Mouse (Mus musculus): ENCODE data around the gene Heatr1. TPM values are rescaled to one million over a fixed set of nuclear protein-coding genes. Genes with fewer than 3 reads are reported as not detected.
A peak's percentile ranks its signal among the peaks of the same experiment; 100 is the strongest.
"Not testable (repeated sequence)": the region's sequence is repeated elsewhere in the genome, so short reads cannot be mapped to it uniquely, and the experiment has no call there.

The Heatr1 gene
- polyA plus RNA-seq, 1 experiment from 2014 or later, result 26.9 TPM

- WGBS, result 11% methylated on average over 8 of the region's 8 CpGs
- H3K9ac ChIP-seq (replicated peaks), result peak overlapping the region; percentile 72
- peak overlapping the region; percentile 87 for H3K4me2 ChIP-seq (replicated peaks)
- ATAC-seq (ENCODE audit: low FRiP score, low read depth), result no peak
- peaks cover 11% of the 10 kb centered on the region; the same call in 1 of the 2 replicates for H3K4me1 ChIP-seq
- H3K27me3 ChIP-seq, result no peaks in the 10 kb centered on the region
- H3K36me3 ChIP-seq, result no peaks in the 10 kb centered on the region
- H3K4me3 ChIP-seq, result peak overlapping the region; percentile 76
- no peak overlapping the region for H3K27ac ChIP-seq (replicated peaks)
- no peaks in the 10 kb centered on the region for H3K9me3 ChIP-seq
Observed at GRCm38 (mm10) chr13:12460443-12460842, 65.6 kb downstream of the Heatr1 start.

DNA sequence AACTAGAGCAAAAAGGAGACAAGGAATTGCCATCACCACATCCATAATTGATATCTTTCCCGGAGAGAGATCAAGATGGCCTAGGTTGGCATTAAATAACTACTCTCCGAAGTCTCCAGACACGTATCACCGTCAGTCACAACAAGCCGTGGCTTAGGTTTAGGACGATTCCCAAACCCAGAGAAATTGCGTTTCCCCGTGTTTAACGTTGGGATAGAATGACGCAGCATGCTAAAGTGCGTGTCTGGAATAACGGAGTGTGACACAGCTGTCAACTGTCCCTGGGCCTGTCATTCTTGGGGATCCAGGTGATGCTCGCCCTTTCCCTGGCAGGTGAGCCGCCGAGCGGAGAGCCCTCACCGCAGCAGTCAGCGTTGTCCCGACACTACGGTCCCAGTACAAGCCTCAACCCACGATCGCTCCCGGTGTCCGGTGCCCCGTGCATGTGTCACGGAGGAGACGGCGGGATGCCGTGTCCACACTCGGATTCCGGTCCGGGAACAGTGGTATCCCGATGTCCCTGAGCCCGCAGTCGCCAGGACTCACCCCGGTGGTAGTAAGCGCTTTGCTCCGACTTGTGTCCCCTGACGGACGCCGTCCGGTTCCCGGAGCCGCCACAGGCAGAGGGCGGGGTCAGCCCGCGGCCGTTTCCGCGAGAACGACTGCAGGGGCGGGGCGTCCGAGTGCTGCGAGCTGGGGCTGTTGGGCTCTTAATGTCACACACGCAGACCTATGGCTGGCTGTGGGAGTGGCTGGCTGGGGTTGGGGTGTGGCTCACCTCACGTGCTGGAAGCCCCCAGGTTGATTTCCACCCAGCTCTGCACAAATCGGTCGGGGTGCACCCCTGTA lies 66.3 kb downstream of the Heatr1 start:
- H3K27ac ChIP-seq (replicated peaks), result peak overlapping the region; percentile 25; the same call in 1 of the 2 replicates
- peaks cover 11% of the 10 kb centered on the region; the same call in 1 of the 2 replicates for H3K4me1 ChIP-seq
- no peaks in the 10 kb centered on the region for H3K9me3 ChIP-seq
- peak overlapping the region; percentile 76 for H3K4me3 ChIP-seq
- no peaks in the 10 kb centered on the region for H3K27me3 ChIP-seq
- peak overlapping the region; percentile 72 for H3K9ac ChIP-seq (replicated peaks)
- H3K36me3 ChIP-seq, result no peaks in the 10 kb centered on the region
- ATAC-seq (ENCODE audit: low FRiP score, low read depth), result peak; percentile 96
- H3K4me2 ChIP-seq (replicated peaks), result peak overlapping the region; percentile 87
- WGBS, result 1% methylated on average over 59 of the region's 59 CpGs

DNA sequence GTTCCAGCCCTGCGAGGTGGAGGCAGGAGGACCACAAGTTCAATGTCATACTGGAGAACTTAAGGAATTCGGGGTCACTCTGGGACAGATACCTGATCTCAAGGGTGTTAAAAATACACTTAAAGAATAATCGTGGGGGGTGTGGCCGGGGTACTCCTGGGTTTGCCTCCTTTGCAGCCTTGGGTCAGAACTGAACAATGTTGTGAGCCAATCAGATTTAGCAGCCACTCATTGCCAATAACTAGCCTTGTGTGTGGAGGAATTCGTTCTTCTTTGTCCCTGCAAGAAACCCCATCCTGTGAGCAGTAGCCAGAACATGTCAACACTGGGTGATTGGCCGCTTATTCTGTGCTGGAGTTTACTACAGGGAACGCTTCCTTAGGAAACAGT lies 66.9 kb downstream of the Heatr1 start:
- Histone ChIP-seq H3K4me3 (peak overlapping the region; percentile 76), H3K27me3 (no peaks in the 10 kb centered on the region), H3K36me3 (no peaks in the 10 kb centered on the region), H3K9me3 (no peaks in the 10 kb centered on the region), H3K9ac (replicated peaks) (peak overlapping the region; percentile 72), H3K4me1 (peaks cover 11% of the 10 kb centered on the region; the same call in 1 of the 2 replicates), H3K4me2 (replicated peaks) (peak overlapping the region; percentile 87), H3K27ac (replicated peaks) (no peak overlapping the region; the same call in 1 of the 2 replicates)
- ATAC-seq (ENCODE audit: low FRiP score, low read depth), result no peak
- WGBS, result 4% methylated on average over 7 of the region's 7 CpGs

GRCm38 (mm10) chr13:12462623-12463022 lies 67.8 kb downstream of the Heatr1 start:
- Histone ChIP-seq H3K4me1 (peaks cover 11% of the 10 kb centered on the region; the same call in 1 of the 2 replicates), H3K9me3 (no peaks in the 10 kb centered on the region), H3K9ac (replicated peaks) (no peak overlapping the region), H3K4me2 (replicated peaks) (no peak overlapping the region), H3K4me3 (no peak overlapping the region), H3K36me3 (no peaks in the 10 kb centered on the region), H3K27ac (replicated peaks) (no peak overlapping the region), H3K27me3 (no peaks in the 10 kb centered on the region)
- no peak for ATAC-seq (ENCODE audit: low FRiP score, low read depth)
- WGBS, result 77% methylated on average over 4 of the region's 4 CpGs

DNA sequence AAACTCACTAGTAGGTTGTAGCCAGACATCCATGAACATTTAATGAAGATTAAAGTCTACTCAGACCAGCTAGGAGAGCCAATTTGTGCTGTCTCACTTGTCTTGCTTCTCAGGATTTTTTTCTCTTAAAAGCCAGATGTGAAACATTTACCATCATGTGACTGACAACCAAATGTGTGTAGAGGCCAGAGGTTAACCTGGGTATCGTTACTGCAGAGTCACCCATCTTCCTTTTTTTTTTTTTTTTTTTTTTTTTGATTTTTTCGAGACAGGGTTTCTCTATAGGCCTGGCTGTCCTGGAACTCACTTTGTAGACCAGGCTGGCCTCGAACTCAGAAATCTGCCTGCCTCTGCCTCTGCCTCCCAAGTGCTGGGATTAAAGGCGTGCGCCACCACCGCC lies 69.3 kb downstream of the Heatr1 start:
- not testable (repeated sequence) for H3K9me3 ChIP-seq; H3K9ac ChIP-seq (replicated peaks); H3K27me3 ChIP-seq; ATAC-seq (ENCODE audit: low FRiP score, low read depth); H3K27ac ChIP-seq (replicated peaks); H3K36me3 ChIP-seq; H3K4me2 ChIP-seq (replicated peaks); H3K4me3 ChIP-seq
- H3K4me1 ChIP-seq, result peaks cover 11% of the 10 kb centered on the region; the same call in 1 of the 2 replicates
- WGBS, result 85% methylated on average over 6 of the region's 6 CpGs

- Histone ChIP-seq H3K4me1 (peaks cover 11% of the 10 kb centered on the region; the same call in 1 of the 2 replicates), H3K4me2 (replicated peaks) (no peak within 1 kb of the TSS), H3K36me3 (no peaks in the 10 kb centered on the region), H3K9ac (replicated peaks) (no peak within 1 kb of the TSS), H3K27me3 (no peaks in the 10 kb centered on the region), H3K27ac (replicated peaks) (no peak within 1 kb of the TSS), H3K9me3 (no peaks in the 10 kb centered on the region), H3K4me3 (no peak within 1 kb of the TSS)
- 83% methylated on average over 1 of the region's 1 CpGs for WGBS
- ATAC-seq (ENCODE audit: low FRiP score, low read depth), result no peak
Observed at GRCm38 (mm10) chr13:12464844-12465243, 70.0 kb downstream of the Heatr1 start, which contains the start of gene Lgals8. Gene Lgals8, minus strand, starts transcription at chr13:12464944.

- Histone ChIP-seq H3K4me1 (0 out of 2 replicates have a peak, but pooled peaks cover 1% of the 10 kb centered on the region), H3K36me3 (no peaks in the 10 kb centered on the region), H3K9me3 (no peaks in the 10 kb centered on the region), H3K4me2 (replicated peaks) (no peak overlapping the region), H3K27me3 (peaks cover 5% of the 10 kb centered on the region; the same call in 1 of the 2 replicates), H3K27ac (replicated peaks) (no peak overlapping the region), H3K4me3 (no peak overlapping the region), H3K9ac (replicated peaks) (no peak overlapping the region)
- no peak for ATAC-seq (ENCODE audit: low FRiP score, low read depth)
- WGBS, result 87% methylated on average over 1 of the region's 1 CpGs
Observed at GRCm38 (mm10) chr13:12468488-12468887, 73.7 kb downstream of the Heatr1 start.

DNA sequence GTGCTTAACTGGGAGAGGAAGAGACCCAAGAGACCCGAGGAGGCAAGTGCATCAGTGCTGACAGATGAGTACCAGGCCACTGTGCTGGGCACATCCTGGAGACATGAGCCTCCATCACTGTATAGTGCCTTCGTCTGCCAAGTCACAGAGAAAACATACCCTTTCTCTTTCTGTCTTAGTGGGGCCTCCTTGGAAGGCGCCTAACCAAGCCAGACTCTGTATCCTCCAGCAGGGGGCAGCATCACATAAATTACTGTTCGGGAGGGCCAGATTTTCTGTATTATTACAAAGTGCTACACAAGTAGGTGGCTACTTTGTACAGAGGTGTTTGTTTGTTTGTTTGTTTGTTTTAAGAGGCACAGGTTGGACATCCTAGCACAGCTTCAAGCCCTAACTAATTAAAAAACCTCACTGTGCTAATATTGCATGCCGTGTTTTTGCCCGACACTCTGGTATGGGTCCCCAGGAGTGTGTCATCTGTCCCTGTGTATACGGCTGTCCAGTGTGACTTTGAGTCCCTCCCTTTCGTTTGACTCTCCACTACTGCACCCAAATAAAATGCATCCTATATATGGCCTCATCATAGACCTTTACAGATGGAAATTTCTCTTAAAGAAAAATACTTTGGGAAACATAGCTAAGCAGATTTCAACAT lies 79.0 kb downstream of the Heatr1 start:
- peak; percentile 85 for ATAC-seq (ENCODE audit: low FRiP score, low read depth)
- Histone ChIP-seq H3K4me2 (replicated peaks) (no peak overlapping the region), H3K9me3 (no peaks in the 10 kb centered on the region), H3K9ac (replicated peaks) (no peak overlapping the region), H3K27ac (replicated peaks) (no peak overlapping the region), H3K27me3 (peaks cover 5% of the 10 kb centered on the region; the same call in 1 of the 2 replicates), H3K36me3 (no peaks in the 10 kb centered on the region), H3K4me3 (no peak overlapping the region), H3K4me1 (0 out of 2 replicates have a peak, but pooled peaks cover 3% of the 10 kb centered on the region)
- WGBS, result 34% methylated on average over 8 of the region's 8 CpGs

DNA sequence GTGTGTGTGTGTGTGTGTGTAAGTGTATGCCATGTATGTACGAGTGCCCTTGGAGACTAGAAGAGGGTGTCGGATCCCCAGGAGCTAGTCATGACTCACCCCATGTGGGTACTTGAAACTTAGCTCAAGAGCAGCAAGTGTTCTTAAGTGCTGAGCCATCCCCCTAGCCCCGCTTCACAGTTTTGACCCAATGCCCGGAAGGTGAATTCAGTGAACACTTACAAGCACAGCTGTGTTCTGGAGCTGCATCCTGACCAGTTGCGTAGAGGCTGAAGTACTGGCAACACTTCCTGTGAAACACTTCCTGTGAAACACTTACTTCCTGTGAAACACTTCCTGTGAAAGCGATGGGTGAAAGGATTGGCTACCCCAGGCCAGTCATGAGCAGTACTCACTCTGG lies 80.4 kb downstream of the Heatr1 start:
- no peak for ATAC-seq (ENCODE audit: low FRiP score, low read depth)
- Histone ChIP-seq H3K36me3 (no peaks in the 10 kb centered on the region), H3K4me2 (replicated peaks) (no peak overlapping the region), H3K27ac (replicated peaks) (no peak overlapping the region), H3K9me3 (no peaks in the 10 kb centered on the region), H3K4me3 (no peak overlapping the region), H3K4me1 (0 out of 2 replicates have a peak, but pooled peaks cover 3% of the 10 kb centered on the region), H3K27me3 (peaks cover 5% of the 10 kb centered on the region; the same call in 1 of the 2 replicates), H3K9ac (replicated peaks) (no peak overlapping the region)
- 87% methylated on average over 6 of the region's 6 CpGs for whole genome bisulfite sequencing

DNA sequence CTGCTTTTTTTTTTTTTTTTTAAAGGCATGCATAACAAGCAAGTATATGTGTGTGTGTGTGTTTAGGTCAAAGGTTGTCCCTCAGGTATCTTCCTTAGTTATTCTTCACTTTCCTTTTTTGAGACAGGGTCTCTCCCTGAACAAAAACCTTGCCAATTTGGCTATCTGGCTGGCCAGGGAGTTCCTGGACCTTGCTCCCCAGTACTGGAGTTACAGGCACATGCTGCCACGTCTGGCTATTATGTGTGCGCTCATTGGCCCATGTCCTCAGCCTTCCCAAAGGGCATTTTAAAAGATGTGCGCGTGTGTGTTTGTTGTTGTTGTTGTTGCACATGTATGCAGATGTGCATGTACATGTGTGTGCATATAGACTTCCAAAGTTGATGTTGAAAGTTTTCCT lies 82.1 kb downstream of the Heatr1 start:
- Histone ChIP-seq H3K36me3 (no peaks in the 10 kb centered on the region), H3K27ac (replicated peaks) (no peak overlapping the region), H3K4me3 (no peak overlapping the region), H3K4me1 (0 out of 2 replicates have a peak, but pooled peaks cover 3% of the 10 kb centered on the region), H3K27me3 (peaks cover 5% of the 10 kb centered on the region; the same call in 1 of the 2 replicates), H3K9ac (replicated peaks) (no peak overlapping the region), H3K9me3 (no peaks in the 10 kb centered on the region), H3K4me2 (replicated peaks) (no peak overlapping the region)
- no peak for ATAC-seq (ENCODE audit: low FRiP score, low read depth)
- WGBS, result 91% methylated on average over 4 of the region's 4 CpGs

- Histone ChIP-seq H3K9me3 (no peaks in the 10 kb centered on the region), H3K27me3 (no peaks in the 10 kb centered on the region), H3K4me3 (no peak overlapping the region), H3K36me3 (no peaks in the 10 kb centered on the region), H3K27ac (replicated peaks) (no peak overlapping the region), H3K9ac (replicated peaks) (no peak overlapping the region), H3K4me1 (0 out of 2 replicates have a peak, but pooled peaks cover 3% of the 10 kb centered on the region), H3K4me2 (replicated peaks) (no peak overlapping the region)
- 83% methylated on average over 14 of the region's 15 CpGs for whole genome bisulfite sequencing
- no peak for ATAC-seq (ENCODE audit: low FRiP score, low read depth)
Observed at GRCm38 (mm10) chr13:12478301-12478700, 83.5 kb downstream of the Heatr1 start.

DNA sequence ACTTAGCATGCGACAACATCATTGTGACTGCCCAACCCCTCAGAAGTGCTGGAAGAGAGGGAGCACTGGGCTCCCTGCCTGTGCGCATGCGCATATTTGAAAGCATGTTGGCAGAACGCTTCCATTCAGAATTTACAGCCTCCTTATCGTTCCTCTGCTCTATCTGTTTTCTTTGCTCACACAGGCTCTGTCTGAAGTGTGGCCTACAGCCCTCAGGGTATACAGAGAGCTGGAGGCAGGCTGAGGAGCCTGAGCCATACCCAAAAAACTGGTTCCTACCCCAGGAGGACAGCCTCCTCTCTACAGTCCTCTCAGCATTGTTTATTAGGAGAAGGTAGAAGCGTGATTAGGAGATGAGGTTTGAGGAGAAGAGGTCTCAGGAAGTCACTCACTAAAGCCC lies 85.0 kb downstream of the Heatr1 start:
- 84% methylated on average over 6 of the region's 6 CpGs for WGBS
- Histone ChIP-seq H3K4me2 (replicated peaks) (no peak overlapping the region), H3K4me1 (no peaks in the 10 kb centered on the region)

More for the DNA sequence above, 85.0 kb downstream of the Heatr1 start:
- no peaks in the 10 kb centered on the region for H3K27me3 ChIP-seq
- H3K9me3 ChIP-seq, result no peaks in the 10 kb centered on the region
- no peak overlapping the region for H3K27ac ChIP-seq (replicated peaks)
- no peak overlapping the region for H3K4me3 ChIP-seq
- H3K9ac ChIP-seq (replicated peaks), result no peak overlapping the region
- no peaks in the 10 kb centered on the region for H3K36me3 ChIP-seq
- ATAC-seq (ENCODE audit: low FRiP score, low read depth), result no peak
